Mouse (Mus musculus) erythroblast, embryonic 14.5 days (primary cell): ENCODE results near the gene Gm17651.

Experiments
- GATA1 ChIP-seq: IDR thresholded peaks from 2 replicates; pipeline ENCODE4 v1.6.1; 2012; ENCODE audit warnings: low read length, inconsistent platforms, mixed read lengths
- TAL1 ChIP-seq: IDR thresholded peaks from 3 replicates; pipeline ENCODE4 v1.6.1; 2012; ENCODE audit warnings: low read length, inconsistent platforms, mixed read lengths

GRCm38 (mm10) chr3:97649022-97649421 lies 25.5 kb downstream of the Gm17651 start:
- TF ChIP-seq TAL1 (no peak), GATA1 (no peak)
